Mouse (Mus musculus): Measurements from ENCODE around the gene Parp2. TPM values are rescaled to one million over a fixed set of nuclear protein-coding genes. Genes with fewer than 3 reads are reported as not detected.

Parp2 gene
- 28.7 TPM for polyA plus RNA-seq (2015; fragmentation: Illumina TruSeq; extraction: RNeasy Lipid Tissue Mini Kit (QIAGEN cat#74804); ENCODE audit: insufficient read depth, low read depth, low replicate concordance)

DNA sequence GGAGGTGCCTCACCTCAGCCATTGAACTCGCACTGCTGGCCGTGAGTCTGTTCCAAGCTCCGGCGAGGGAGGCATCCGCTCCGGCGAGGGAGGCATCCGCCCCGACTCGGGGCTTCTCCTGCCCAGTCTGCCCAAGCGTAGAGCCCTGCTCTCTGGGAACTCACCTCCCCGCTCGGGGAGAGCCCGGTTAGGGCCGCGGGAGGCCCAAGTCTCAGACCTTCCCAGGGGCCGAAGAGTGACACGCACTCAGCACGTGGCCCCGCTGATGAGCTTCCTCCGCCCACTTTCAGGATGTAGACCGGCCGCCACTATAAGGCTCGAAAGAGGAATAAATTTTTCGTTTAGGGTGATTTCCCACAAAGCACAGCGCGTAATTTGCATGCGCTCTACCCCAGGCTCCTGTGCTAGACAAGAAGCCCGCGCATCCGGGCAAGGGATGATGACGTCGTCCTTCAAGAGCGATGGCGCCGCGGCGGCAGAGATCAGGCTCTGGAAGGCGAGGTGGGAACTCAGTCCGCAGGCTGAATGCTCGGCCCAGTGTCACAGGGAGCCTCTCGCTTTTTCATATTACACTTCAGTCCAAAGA, at the start of gene Parp2, which contains the start of gene Ccnb1ip1:
TSS of gene Parp2 (plus strand) at position 355 of the 586 bp plus-strand sequence.
TSS of gene Ccnb1ip1 (minus strand) at position 246 of the 586 bp plus-strand sequence.

DNA sequence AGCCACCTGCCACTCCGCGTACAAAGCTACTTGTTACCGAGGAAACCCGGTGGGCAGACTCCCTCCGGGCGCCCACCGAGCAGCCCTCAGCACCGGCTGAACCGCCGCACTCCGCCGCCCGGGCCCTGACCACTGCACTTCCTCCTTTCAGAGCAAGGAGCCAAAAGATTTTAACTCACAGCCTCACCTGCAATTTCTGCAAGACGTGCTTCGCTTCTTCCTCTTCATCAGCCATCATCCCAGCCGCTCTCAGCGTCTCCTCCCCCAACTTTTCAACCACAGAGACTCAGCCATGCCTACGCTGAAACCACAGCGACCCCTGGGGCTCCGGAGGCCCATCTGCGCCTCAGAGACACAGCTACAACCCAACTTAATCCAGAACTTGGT, 22.4 kb upstream of the Parp2 start, which contains the start of gene Ttc5:
TSS of gene Ttc5 (minus strand) at position 269 of the 387 bp plus-strand sequence.

DNA sequence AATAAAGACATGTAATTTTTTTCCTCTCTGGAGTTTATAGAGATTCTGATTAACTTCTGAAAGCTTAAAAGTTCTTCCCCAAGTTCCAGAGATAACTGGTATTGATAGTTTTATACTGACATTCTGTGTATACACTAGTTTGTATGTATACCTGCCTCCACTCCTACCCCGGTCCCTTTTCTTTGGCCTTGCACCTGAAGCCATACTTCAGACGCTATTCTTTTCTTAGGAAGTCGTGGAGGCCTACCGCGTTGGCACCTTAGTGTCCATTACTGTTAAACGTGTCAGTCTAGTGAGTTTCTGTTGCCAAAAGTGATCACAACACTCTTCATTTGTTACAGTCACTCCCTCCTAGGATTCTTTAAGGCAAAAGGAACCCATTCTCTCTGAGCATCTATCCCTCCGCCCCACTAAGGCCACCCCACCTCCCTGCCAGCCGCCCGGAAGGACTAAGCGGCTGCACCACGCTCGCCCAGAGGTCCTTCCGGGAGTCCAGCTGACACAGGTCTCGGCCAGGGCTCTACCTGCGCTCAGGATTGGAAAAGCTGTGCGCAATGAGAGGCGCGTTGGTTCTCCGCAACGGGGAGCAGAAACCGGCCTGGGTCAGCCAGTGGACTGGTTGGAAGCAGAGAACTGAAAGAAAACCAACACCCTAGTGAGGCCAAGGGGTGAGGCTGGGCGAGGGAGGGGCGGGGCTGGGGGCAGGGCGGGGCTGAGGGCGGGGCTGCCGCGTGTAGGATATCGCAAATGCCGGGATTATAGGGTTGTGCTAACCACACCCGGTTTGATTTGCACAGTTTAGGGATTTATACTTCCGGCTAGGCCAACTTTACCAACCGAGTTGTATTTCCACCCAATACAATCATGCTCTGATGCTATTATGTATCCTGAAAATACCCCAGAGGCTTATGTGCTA, 62.5 kb downstream of the Parp2 start, which contains the start of gene Tep1:
TSS of gene Tep1 (minus strand) at position 672 of the 916 bp plus-strand sequence.

Other genes starting within 250 kb of the Parp2 start
- not detected for gene Olfr744, start 193.0 kb upstream of the Parp2 start, polyA plus RNA-seq (2015; fragmentation: Illumina TruSeq; extraction: RNeasy Lipid Tissue Mini Kit (QIAGEN cat#74804); ENCODE audit: insufficient read depth, low read depth, low replicate concordance)
- gene Olfr745, start 168.5 kb upstream of the Parp2 start, polyA plus RNA-seq (2015; fragmentation: Illumina TruSeq; extraction: RNeasy Lipid Tissue Mini Kit (QIAGEN cat#74804); ENCODE audit: insufficient read depth, low read depth, low replicate concordance): not detected
- gene Olfr746, start 160.8 kb upstream of the Parp2 start, polyA plus RNA-seq (2015; fragmentation: Illumina TruSeq; extraction: RNeasy Lipid Tissue Mini Kit (QIAGEN cat#74804); ENCODE audit: insufficient read depth, low read depth, low replicate concordance): not detected
- not detected for gene Olfr747, start 114.6 kb upstream of the Parp2 start, polyA plus RNA-seq (2015; fragmentation: Illumina TruSeq; extraction: RNeasy Lipid Tissue Mini Kit (QIAGEN cat#74804); ENCODE audit: insufficient read depth, low read depth, low replicate concordance)
- not detected for gene Olfr748, start 100.5 kb upstream of the Parp2 start, polyA plus RNA-seq (2015; fragmentation: Illumina TruSeq; extraction: RNeasy Lipid Tissue Mini Kit (QIAGEN cat#74804); ENCODE audit: insufficient read depth, low read depth, low replicate concordance)
- not detected for gene Olfr749, start 62.7 kb upstream of the Parp2 start, polyA plus RNA-seq (2015; fragmentation: Illumina TruSeq; extraction: RNeasy Lipid Tissue Mini Kit (QIAGEN cat#74804); ENCODE audit: insufficient read depth, low read depth, low replicate concordance)
- gene Ttc5, start 22.3 kb upstream of the Parp2 start, polyA plus RNA-seq (2015; fragmentation: Illumina TruSeq; extraction: RNeasy Lipid Tissue Mini Kit (QIAGEN cat#74804); ENCODE audit: insufficient read depth, low read depth, low replicate concordance): 10.5 TPM
- gene Ccnb1ip1, start 109 bp upstream of the Parp2 start, polyA plus RNA-seq (2015; fragmentation: Illumina TruSeq; extraction: RNeasy Lipid Tissue Mini Kit (QIAGEN cat#74804); ENCODE audit: insufficient read depth, low read depth, low replicate concordance): not detected
- 8.0 TPM for gene Tep1, start 62.7 kb downstream of the Parp2 start, polyA plus RNA-seq (2015; fragmentation: Illumina TruSeq; extraction: RNeasy Lipid Tissue Mini Kit (QIAGEN cat#74804); ENCODE audit: insufficient read depth, low read depth, low replicate concordance)
- gene Klhl33, start 89.7 kb downstream of the Parp2 start, polyA plus RNA-seq (2015; fragmentation: Illumina TruSeq; extraction: RNeasy Lipid Tissue Mini Kit (QIAGEN cat#74804); ENCODE audit: insufficient read depth, low read depth, low replicate concordance): 0.18 TPM
- 13.7 TPM for gene Osgep, start 117.1 kb downstream of the Parp2 start, polyA plus RNA-seq (2015; fragmentation: Illumina TruSeq; extraction: RNeasy Lipid Tissue Mini Kit (QIAGEN cat#74804); ENCODE audit: insufficient read depth, low read depth, low replicate concordance)
- 6.9 TPM for gene Apex1, start 117.1 kb downstream of the Parp2 start, polyA plus RNA-seq (2015; fragmentation: Illumina TruSeq; extraction: RNeasy Lipid Tissue Mini Kit (QIAGEN cat#74804); ENCODE audit: insufficient read depth, low read depth, low replicate concordance)
- gene Pip4p1, start 123.0 kb downstream of the Parp2 start, polyA plus RNA-seq (2015; fragmentation: Illumina TruSeq; extraction: RNeasy Lipid Tissue Mini Kit (QIAGEN cat#74804); ENCODE audit: insufficient read depth, low read depth, low replicate concordance): 14.0 TPM
- gene Pnp, start 123.2 kb downstream of the Parp2 start, polyA plus RNA-seq (2015; fragmentation: Illumina TruSeq; extraction: RNeasy Lipid Tissue Mini Kit (QIAGEN cat#74804); ENCODE audit: insufficient read depth, low read depth, low replicate concordance): 13.4 TPM
- 5.8 TPM for gene Gm49342, start 136.7 kb downstream of the Parp2 start, polyA plus RNA-seq (2015; fragmentation: Illumina TruSeq; extraction: RNeasy Lipid Tissue Mini Kit (QIAGEN cat#74804); ENCODE audit: insufficient read depth, low read depth, low replicate concordance)
- gene Pnp2, start 148.2 kb downstream of the Parp2 start, polyA plus RNA-seq (2015; fragmentation: Illumina TruSeq; extraction: RNeasy Lipid Tissue Mini Kit (QIAGEN cat#74804); ENCODE audit: insufficient read depth, low read depth, low replicate concordance): 1.1 TPM
- gene Rnase10, start 199.9 kb downstream of the Parp2 start, polyA plus RNA-seq (2015; fragmentation: Illumina TruSeq; extraction: RNeasy Lipid Tissue Mini Kit (QIAGEN cat#74804); ENCODE audit: insufficient read depth, low read depth, low replicate concordance): not detected
- gene Rnase9, start 234.0 kb downstream of the Parp2 start, polyA plus RNA-seq (2015; fragmentation: Illumina TruSeq; extraction: RNeasy Lipid Tissue Mini Kit (QIAGEN cat#74804); ENCODE audit: insufficient read depth, low read depth, low replicate concordance): not detected
- gene Rnase11, start 242.3 kb downstream of the Parp2 start, polyA plus RNA-seq (2015; fragmentation: Illumina TruSeq; extraction: RNeasy Lipid Tissue Mini Kit (QIAGEN cat#74804); ENCODE audit: insufficient read depth, low read depth, low replicate concordance): not detected
- gene Rnase12, start 249.8 kb downstream of the Parp2 start, polyA plus RNA-seq (2015; fragmentation: Illumina TruSeq; extraction: RNeasy Lipid Tissue Mini Kit (QIAGEN cat#74804); ENCODE audit: insufficient read depth, low read depth, low replicate concordance): not detected

Data from pancreas, adult 10 weeks (tissue).